Mouse (Mus musculus): Measurements from ENCODE around the gene Dync1i2.
A peak's percentile ranks its signal among the peaks of the same experiment; 100 is the strongest.

Dync1i2 gene

DNA sequence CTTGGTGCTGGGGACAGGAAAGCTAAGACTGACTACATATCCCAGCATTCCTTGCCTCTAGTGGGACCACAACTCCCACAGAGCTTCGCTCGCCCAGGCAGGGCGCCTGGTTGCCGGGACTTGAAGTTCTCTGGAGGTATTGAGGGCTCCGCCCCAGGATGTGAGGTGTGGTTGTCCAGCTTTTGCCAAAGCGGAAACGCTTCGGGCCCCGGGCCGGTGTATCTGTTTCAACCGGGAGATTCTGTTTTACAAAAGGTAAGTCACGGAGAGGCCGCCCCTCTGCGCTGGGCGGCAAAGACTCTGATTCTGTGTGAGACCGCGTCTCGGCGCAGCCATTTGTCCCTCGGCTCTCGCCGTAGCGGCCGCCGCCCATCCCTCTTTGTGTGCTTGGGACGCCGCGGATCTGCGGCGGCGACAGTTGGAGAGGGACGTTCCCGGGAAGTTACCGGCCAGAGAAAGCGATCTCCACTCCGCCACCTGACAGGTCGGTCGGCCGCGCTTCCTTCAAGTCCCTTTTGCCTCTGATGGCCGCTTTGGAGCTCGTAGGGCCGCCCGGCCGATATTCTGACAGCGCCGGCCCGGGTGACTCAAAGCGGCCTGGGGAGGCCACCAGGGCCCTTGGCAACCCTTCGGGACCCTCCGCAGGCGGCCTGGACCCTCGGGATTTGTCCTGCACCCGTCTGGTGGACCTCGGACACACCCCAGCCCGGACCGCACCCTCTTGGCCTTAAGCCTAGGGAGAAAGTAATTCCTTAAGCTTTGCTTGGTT, at the start of gene Dync1i2:
Gene Dync1i2 (plus strand): TSS at position 116 of the 769 bp plus-strand sequence.
- peak; percentile 82 to 87 for DNase-seq (ENCODE audit: low spot score in 2 of 2)

DNA sequence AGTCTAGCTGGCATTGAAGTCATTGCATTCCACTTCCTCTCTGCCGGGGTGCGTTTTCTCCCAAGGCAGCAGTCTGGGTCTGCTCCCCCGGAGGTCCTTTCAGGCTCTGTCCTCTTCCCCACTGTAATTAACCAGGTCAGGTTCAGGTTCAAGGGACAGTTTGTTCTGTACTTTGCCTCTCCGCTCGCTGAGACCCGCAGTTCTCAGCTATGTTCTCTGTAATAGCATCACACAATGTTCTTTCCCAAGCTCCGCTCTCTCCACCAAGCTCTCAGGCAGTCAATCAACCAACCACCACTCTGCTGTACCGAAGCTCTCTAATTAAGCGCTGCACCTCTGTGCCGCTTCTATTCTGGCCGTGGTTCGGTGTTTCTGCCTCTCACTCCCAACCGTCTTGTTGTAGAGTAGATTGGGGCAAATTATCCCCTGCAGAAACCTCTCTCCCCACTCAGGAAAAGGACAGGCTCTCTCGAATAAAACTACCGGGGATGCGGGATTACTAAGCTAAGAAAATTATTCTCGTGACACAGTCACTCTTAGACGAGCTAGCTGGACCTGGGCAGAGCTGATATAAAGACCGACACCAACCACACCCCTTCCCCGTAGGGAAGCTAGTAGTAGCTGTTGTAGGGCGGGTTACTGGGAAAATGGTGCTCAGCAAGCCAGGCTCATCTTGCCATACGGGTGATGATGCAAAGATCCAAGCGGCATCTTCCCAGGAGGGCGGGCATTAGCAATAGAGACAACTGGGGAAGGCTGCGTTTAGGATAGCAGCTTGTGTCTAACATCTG, 48.5 kb upstream of the Dync1i2 start:
- no peak for DNase-seq (ENCODE audit: low spot score in 2 of 2)

DNA sequence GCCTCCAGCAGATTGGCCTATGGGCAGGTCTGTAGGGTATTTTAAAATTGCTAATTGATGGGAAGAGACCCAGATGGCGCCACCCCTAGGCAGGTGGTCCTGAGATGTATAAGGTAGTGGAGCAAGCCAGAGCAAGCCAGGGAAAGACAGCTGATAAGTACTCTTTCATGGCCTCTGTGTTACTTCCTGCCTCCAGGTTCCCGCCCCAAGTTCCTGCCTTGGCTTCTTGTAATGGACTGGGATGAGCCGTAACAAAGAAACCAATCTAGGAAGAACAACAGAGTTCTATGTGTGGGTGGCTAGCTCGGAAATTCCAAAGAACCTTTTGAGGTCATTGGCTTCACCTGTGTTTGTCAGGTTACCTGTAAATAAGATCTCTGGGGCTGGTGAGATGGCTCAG, 44.3 kb upstream of the Dync1i2 start:
- DNase-seq (ENCODE audit: low spot score in 2 of 2) = no peak

DNA sequence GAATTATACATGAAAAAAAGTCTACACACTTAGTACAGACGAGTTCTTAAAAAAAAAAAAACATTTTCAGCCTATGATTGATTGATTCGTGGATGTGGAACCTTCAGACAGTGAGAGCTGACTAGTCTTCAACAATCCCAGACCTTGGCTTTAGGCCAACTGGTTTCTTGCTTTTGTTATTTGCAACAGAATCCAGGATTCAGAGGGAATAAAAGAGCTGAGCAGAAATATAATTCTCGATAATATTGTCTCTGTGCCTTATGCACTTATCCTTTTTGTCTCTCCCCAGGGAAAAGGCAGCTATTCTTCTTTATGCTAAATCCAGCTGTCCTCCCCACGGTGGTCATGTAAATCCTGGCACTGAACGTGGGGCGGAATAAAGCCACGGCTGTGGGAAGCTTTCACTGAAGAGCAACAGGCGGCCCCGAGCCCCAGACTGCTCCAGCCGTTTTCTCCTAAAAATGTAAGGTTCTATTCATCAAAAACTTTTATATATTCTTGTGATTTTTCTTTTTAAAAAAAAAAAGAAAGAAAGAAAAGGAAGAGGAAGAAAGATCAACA, 43.0 kb upstream of the Dync1i2 start:
- no peak for DNase-seq (ENCODE audit: low spot score in 2 of 2)

DNA sequence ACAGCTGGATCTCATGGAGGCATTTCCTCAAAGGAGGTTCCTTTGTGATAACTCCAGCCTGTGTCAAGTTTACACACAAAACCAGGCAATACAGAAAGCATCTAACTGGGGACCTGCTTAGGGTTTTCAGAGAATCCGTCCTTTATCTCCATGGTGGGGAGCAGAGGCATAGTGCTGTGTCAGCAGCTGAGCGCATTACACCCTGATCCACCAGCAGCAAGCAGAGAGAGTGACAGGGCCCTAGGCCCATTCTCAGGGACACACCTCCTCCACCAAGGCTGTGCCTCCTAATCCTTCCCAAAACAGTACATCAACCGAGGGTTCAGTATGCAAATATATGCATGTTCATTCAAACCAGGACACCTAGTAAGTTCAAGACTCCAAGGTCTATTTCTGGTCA, 38.5 kb upstream of the Dync1i2 start:
- DNase-seq (ENCODE audit: low spot score in 2 of 2) = no peak

DNA sequence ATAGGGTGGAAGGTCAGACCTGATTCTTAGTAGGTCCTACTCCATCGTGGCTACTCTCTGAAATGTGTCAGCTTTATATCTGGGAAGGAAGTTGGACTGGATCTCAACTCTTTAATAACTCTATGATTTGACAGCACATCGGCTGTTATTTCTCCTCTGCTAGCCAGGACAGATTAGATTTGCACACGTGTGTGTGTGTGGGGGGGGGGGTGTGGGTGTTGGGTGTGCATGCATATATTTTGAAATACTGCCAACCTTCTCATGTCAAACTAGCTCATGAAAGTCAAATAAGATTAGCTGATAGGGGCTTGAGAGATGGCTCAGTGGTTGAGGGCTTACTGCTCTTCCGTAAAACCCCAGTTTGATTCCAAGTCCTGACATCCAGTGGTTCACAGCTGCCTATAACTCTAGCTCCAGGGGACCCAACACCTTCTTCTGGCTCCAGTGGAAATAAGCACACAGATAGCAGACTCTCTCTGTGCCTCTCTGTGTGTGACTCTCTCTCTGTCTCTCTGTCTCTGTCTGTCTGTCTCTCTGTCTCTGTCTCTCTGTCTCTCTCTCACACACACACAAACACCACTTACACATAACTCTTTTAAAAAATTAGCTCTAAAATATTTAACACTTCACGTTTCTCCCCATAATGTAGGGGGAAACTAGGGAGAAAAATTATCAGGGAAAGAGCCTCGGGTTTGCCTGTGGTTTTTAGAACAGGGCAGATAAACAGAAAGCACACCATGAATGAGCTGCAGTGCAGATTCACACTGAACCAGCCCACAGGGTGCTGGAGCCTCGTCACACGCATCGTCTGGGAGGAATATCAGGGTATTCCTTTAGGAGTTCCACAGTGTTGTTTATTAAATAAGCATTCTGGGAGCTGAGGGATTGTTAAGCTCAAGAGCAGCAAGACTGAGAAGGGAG, 34.9 kb upstream of the Dync1i2 start:
- DNase-seq (ENCODE audit: low spot score in 2 of 2) = no peak

DNA sequence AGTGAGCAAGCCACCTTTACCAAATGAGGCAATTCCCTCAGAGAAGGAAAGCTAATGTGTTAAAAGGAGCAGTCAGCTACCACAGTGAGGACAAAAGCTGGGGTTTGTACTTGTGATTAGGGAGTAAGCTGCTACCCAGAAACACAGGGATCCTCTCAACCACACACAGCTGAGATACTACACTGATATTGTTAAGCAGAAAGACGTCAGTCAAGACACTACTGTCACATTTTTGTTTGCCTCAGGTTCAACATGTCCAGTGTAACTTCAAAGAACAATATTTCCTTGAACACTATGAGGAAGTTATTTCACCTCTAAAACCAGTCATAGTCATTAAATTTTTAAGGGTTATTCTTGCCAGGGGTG, 34.3 kb upstream of the Dync1i2 start:
- no peak for DNase-seq (ENCODE audit: low spot score in 2 of 2)

DNA sequence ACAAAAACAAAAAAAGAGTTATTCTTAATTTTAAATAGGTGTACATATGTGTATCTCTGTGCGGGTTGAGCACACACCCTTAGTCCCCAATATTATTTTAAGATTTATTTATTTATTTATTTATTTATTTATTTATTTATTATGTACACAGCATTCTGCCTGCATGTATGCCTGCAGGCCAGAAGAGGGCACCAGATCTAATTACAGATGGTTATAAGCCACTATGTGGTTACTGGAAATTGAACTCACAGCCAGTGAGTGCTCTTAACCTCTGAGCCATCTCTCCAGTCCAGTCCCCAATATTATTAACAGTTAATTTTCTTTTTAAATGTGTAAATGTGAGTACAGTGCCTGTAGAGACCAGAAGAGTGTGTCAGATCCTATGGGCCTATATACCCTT, 33.7 kb upstream of the Dync1i2 start:
- DNase-seq (ENCODE audit: low spot score in 2 of 2) = no peak

DNA sequence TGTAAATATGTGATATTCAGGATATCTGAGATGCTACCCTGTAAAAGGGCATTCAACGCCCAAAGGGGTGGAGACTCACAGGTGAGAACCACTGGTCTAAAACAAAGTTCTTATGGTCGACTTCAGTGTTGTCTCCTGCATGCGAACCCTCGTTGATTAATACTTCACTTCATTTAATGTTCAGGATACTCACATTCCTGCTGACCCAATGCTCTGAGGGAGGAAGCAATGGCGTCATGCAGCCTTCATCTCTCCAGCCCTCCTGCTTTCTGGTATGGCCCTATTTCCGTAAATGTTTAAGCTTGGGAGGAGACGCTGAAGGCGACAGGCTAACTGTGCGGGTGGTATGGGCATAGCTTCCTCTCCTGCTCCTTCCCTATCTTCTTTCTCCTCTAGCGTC, 31.8 kb upstream of the Dync1i2 start:
- DNase-seq (ENCODE audit: low spot score in 2 of 2) = no peak

GRCm38 (mm10) chr2:71180566-71181217, 30.8 kb upstream of the Dync1i2 start:
- no peak for DNase-seq (ENCODE audit: low spot score in 2 of 2)

DNA sequence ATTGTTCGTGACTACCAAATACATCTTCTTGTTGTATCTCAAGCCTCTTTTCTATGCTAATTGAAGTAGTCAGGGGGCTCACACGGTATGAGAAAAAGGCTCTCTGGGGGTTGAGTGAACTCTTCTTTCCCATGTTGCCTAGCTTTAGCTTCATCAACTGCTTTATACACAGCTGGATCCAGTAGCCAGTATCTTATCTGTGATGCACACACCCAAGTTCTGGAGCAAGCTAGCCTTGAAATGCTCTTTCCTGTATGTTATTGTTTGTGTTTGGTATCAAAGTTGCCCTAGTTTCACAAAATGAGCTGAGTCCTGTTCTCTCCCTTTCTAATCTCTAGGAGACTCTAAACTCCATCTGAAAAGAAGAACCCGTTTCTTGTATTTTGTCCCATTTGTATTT, 23.6 kb upstream of the Dync1i2 start:
- DNase-seq (ENCODE audit: low spot score in 2 of 2) = no peak

DNA sequence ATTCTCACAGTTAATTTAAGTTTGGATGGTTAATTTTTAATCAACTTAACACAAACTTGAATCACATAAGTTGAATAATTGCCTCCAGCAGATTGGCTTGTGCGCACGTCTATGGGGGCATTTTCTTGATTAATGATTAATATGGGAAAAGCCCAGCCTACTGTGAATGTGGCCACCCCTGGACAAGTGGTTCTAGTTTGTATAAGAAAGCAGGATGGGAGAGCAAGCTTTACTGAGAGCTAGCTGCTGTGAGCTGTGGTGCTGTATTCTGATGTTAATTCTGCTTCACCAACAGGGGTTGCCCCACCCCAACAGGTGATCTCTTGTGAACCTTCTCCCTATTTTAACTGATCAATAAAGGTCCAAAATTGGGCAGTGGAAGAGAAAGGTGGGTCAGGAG, 22.6 kb upstream of the Dync1i2 start:
- DNase-seq (ENCODE audit: low spot score in 2 of 2) = no peak

- DNase-seq (ENCODE audit: low spot score in 2 of 2) = no peak
These were observed 19.9 kb upstream of the Dync1i2 start for GRCm38 (mm10) chr2:71191391-71192194.

DNA sequence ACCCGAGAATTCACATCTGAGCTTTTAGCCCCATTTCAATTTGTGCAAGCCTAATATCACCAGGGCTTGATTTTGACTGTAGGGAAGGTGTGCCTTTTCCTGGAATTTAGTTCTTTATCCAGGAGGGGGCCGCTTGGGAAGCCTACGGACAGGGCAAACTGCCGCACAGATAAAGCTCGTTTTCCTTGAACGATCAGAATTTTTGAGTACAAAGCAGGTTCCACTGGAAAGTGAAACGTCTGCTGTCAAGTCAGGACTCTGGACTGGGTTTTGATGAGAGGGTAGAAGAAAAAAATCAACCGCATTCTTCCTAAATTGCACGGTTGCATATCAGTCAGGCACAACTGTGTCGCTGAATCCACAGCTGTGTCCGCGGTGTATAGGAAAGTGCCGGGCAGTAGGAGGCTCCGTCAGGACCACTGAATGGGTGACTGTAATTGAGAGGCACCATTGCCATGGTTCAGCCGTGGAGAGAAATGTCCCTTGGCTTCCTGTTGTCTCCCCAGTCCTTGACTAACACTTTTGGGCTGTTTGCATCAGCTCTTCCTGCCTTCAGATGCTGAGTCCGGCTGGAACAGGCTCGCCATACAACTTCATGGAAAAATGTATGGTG, 19.2 kb upstream of the Dync1i2 start:
- DNase-seq (ENCODE audit: low spot score in 2 of 2) = no peak

DNA sequence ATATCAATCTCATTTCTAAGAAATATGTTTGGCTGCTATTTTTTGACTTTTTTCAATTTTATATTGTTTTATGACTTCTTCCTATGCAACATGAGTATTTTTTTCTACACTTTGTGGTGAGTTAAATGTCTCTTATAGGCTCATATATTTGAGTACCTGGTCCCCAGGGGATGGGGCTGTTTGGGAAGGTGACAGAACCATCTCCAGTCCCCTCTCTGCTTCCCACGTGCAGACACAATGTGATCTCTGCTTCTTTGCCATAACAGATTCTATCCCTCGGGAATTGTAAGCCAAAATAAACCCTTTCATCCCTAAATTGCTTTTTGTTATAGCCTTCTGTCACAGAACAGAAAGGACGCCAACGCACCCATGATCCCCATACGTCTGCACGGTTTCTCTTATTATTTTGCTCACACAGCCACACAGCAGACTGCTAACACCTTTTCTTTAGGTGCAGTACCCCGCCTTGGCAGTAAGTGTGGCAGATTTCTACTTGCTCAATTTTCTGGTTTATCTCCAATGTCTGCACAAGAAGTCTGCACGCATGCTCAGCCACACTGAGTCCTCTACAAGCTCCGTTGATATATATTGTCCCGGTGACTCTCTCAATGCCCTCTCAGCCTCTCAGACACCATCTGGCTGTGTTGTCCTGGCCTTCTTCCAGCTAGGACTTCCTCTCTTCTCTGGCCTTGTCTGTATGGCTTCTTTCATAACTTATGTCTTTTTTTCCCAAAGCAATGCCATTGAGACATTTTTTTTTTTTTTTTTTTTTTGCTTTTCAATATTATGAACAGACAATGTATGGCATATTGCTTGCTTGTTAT, 17.2 kb upstream of the Dync1i2 start:
- no peak for DNase-seq (ENCODE audit: low spot score in 2 of 2)

GRCm38 (mm10) chr2:71196947-71197346, 14.6 kb upstream of the Dync1i2 start:
- DNase-seq (ENCODE audit: low spot score in 2 of 2) = no peak

DNA sequence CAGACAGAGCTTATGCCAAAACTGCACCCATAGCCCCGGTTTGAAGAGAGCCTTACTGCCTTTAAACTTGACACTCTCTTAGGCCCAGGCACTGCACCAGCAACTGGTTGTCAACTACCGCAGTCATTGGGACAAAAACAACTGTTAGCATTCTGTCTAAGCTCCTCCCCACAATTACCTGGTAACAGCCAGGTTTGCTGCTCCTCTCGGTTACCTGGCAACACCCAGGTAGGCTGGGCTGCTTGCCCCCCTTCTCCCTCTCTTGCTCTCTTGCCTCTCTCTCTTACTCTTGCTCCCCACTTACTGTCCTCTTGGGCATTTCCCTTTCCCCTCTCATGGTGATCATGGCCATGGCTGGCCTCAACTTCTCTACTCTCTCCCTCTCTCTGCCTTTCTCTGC, 12.6 kb upstream of the Dync1i2 start:
- DNase-seq (ENCODE audit: low spot score in 2 of 2) = no peak

- DNase-seq (ENCODE audit: low spot score in 2 of 2) = no peak
These were observed 11.0 kb upstream of the Dync1i2 start for GRCm38 (mm10) chr2:71200485-71200884.

DNA sequence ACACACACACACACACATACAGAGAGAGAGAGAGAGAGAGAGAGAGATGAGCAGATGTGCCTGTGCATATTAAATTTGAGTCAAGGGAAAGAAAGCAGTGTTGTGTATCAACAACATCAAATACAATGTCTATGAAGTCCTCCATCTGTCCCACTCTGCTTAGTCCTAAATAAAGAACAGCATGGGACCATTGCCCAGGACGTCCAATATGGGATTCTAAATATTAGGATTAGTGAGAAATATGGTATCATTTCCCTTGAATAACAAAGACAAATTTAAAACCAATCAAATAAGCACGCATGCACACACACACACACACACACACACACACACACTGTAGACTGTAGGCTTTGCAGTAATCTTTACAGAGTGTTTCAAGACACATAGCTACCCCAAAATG, 9.6 kb upstream of the Dync1i2 start:
- no peak for DNase-seq (ENCODE audit: low spot score in 2 of 2)
